8 mouse cellular contexts compared by ENCODE assay signal in the genomic region with DNA sequence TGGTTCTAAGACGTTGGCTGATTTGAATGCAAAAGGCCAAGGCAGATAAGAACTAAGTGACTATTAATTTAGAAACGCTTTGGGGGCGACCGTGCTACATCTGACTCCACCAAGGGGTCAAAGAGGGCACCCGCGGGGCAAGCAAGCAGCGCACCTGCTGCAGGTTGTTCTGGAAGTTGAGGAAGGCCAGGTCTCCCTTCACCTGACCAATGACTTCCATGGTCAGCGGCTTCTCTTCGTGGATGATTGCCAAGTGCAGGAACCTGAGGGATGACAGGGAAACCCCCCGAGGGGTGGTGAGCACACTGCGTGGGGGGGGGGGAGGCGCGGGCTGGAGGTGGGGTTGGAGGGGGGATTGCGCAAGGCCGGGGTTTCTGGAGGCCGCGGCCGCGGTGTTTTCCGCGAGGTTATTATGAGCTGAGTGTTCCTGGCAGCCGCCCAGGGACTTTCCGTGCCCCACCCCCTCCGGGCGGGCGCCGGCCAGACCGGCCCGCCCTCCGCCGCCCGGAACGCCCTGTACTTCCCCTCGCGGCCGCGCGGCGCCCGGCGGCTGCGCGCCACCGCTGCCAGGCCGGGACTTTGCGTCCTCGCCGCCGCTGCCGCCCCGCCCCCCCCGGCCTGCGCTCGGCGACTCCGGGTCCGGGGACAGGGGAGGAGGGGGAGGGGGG. TPM values are rescaled to one million over a fixed set of nuclear protein-coding genes. Genes with fewer than 3 reads are reported as not detected.
DNase-seq lines count a peak whose midpoint lies in the region; ATAC-seq and TF ChIP-seq lines count a peak whose summit lies in the region.

No protein-coding gene starts in this region.

- WGBS in bone marrow, adult 2 months, result 1% methylated on average over 52 of the region's 57 CpGs
- WGBS in embryonic facial prominence, embryonic 14.5 days, result 6% methylated on average over 10 of the region's 57 CpGs
- WGBS in limb, embryonic 14.5 days, result 2% methylated on average over 35 of the region's 57 CpGs
- 2% methylated on average over 22 of the region's 57 CpGs for WGBS in midbrain, embryonic 16.5 days
- WGBS in spleen, adult 2 months, result 2% methylated on average over 35 of the region's 57 CpGs

- peak overlapping the region; percentile 63 for H3K4me2 ChIP-seq in embryonic facial prominence, embryonic 14.5 days (ENCODE audit: low read depth, low read length)
- H3K4me2 ChIP-seq in limb, embryonic 14.5 days (replicated peaks; ENCODE audit: low read depth, low read length, severe bottlenecking), result peak overlapping the region; percentile 92
- H3K4me2 ChIP-seq in midbrain, embryonic 16.5 days (ENCODE audit: low read length), result peak overlapping the region; percentile 89

- 0 out of 2 replicates have a peak, but pooled peaks have one; percentile 11 for TF ChIP-seq POLR2A in bone marrow, adult 2 months (IDR thresholded peaks at IDR 0.05; ENCODE audit: borderline replicate concordance, control insufficient read depth, low read depth, low read length)
- no peak for TF ChIP-seq POLR2A in limb, embryonic 14.5 days (IDR thresholded peaks at IDR 0.05; ENCODE audit: borderline replicate concordance, extremely low read depth, insufficient read depth, insufficient read length)
- no peak for TF ChIP-seq POLR2A in spleen, adult 2 months (IDR thresholded peaks at IDR 0.05; ENCODE audit: low read depth, low read length)

- H3K4me3 ChIP-seq in bone marrow, adult 2 months (replicated peaks; ENCODE audit: control insufficient read depth, low read depth, low read length), result peak overlapping the region; percentile 98
- peak overlapping the region; percentile 91 for H3K4me3 ChIP-seq in embryonic facial prominence, embryonic 14.5 days (ENCODE audit: low read depth, low read length)
- H3K4me3 ChIP-seq in limb, embryonic 14.5 days (replicated peaks; ENCODE audit: low read length), result peak overlapping the region; percentile 85
- H3K4me3 ChIP-seq in midbrain, embryonic 16.5 days (ENCODE audit: low read depth, low read length), result peak overlapping the region; percentile 88
- peak overlapping the region; percentile 92 for H3K4me3 ChIP-seq in spleen, adult 2 months (ENCODE audit: extremely low read depth, insufficient read depth, insufficient read length)

- peak; percentile 88 for ATAC-seq in embryonic facial prominence, embryonic 14.5 days (ENCODE audit: low read depth)
- ATAC-seq in limb, embryonic 14.5 days (ENCODE audit: low FRiP score, low read depth), result peak; percentile 86
- peak; percentile 86 for ATAC-seq in midbrain, embryonic 16.5 days

- H3K27me3 ChIP-seq in embryonic facial prominence, embryonic 14.5 days (replicated peaks; ENCODE audit: control insufficient read depth, insufficient read depth, low read length), result no peaks in the 10 kb centered on the region
- no peaks in the 10 kb centered on the region for H3K27me3 ChIP-seq in limb, embryonic 14.5 days (ENCODE audit: control insufficient read depth, insufficient read depth, low read length)
- no peaks in the 10 kb centered on the region for H3K27me3 ChIP-seq in midbrain, embryonic 16.5 days (ENCODE audit: control insufficient read depth, insufficient read depth, low read depth, low read length)
- no peaks in the 10 kb centered on the region for H3K27me3 ChIP-seq in spleen, adult 2 months (ENCODE audit: control insufficient read depth, insufficient read depth, low read length)

- H3K27ac ChIP-seq in bone marrow, adult 2 months (ENCODE audit: control insufficient read depth, insufficient read depth, low read depth, low read length, poor library complexity), result peak overlapping the region; percentile 100
- peak overlapping the region; percentile 100 for H3K27ac ChIP-seq in embryonic facial prominence, embryonic 14.5 days (replicated peaks; ENCODE audit: low read depth, low read length)
- H3K27ac ChIP-seq in limb, embryonic 14.5 days (replicated peaks; ENCODE audit: low read depth, low read length), result peak overlapping the region; percentile 100
- H3K27ac ChIP-seq in midbrain, embryonic 16.5 days (ENCODE audit: low read length), result peak overlapping the region; percentile 97
- peak overlapping the region; percentile 99 for H3K27ac ChIP-seq in spleen, adult 2 months (ENCODE audit: insufficient read depth, low read length)

- H3K36me3 ChIP-seq in embryonic facial prominence, embryonic 14.5 days (ENCODE audit: control insufficient read depth, insufficient read depth, low read length), result peaks cover 45% of the 10 kb centered on the region
- H3K36me3 ChIP-seq in limb, embryonic 14.5 days (ENCODE audit: control insufficient read depth, insufficient read depth, low read length), result peaks cover 48% of the 10 kb centered on the region
- H3K36me3 ChIP-seq in midbrain, embryonic 16.5 days (ENCODE audit: control insufficient read depth, insufficient read depth, low read length), result peaks cover 10% of the 10 kb centered on the region; the same call in 1 of the 2 replicates
- H3K36me3 ChIP-seq in spleen, adult 2 months (ENCODE audit: control insufficient read depth, insufficient read depth, low read length), result peaks cover 33% of the 10 kb centered on the region

- peak overlapping the region; percentile 98 for H3K9ac ChIP-seq in embryonic facial prominence, embryonic 14.5 days (ENCODE audit: low read depth, low read length)
- peak overlapping the region; percentile 99 for H3K9ac ChIP-seq in limb, embryonic 14.5 days (ENCODE audit: low read depth, low read length, severe bottlenecking)
- H3K9ac ChIP-seq in midbrain, embryonic 16.5 days (ENCODE audit: low read depth, low read length), result peak overlapping the region; percentile 96

- peaks cover 12% of the 10 kb centered on the region; the same call in 1 of the 2 replicates for H3K4me1 ChIP-seq in bone marrow, adult 2 months (ENCODE audit: control insufficient read depth, insufficient read depth, low read length)
- H3K4me1 ChIP-seq in embryonic facial prominence, embryonic 14.5 days (ENCODE audit: control insufficient read depth, insufficient read depth, low read length), result peaks cover 23% of the 10 kb centered on the region
- peaks cover 40% of the 10 kb centered on the region for H3K4me1 ChIP-seq in limb, embryonic 14.5 days (ENCODE audit: control insufficient read depth, insufficient read depth, low read length)
- H3K4me1 ChIP-seq in midbrain, embryonic 16.5 days (ENCODE audit: control insufficient read depth, insufficient read depth, low read length), result peaks cover 17% of the 10 kb centered on the region
- peaks cover 28% of the 10 kb centered on the region; the same call in 1 of the 2 replicates for H3K4me1 ChIP-seq in spleen, adult 2 months (ENCODE audit: control insufficient read depth, insufficient read depth, insufficient read length)

- H3K9me3 ChIP-seq in embryonic facial prominence, embryonic 14.5 days (ENCODE audit: control insufficient read depth, low read length), result no peaks in the 10 kb centered on the region
- H3K9me3 ChIP-seq in limb, embryonic 14.5 days (ENCODE audit: control insufficient read depth, low read length), result no peaks in the 10 kb centered on the region
- no peaks in the 10 kb centered on the region for H3K9me3 ChIP-seq in midbrain, embryonic 16.5 days (replicated peaks; ENCODE audit: control insufficient read depth, low read length, poor library complexity, severe bottlenecking)

- DNase-seq in 416B (ENCODE audit: low read depth), result peak; percentile 92
- DNase-seq in embryonic facial prominence, embryonic 14.5 days (ENCODE audit: low spot score), result peak; percentile 95
- peak; percentile 96 for DNase-seq in heart, adult 8-10 months (ENCODE audit: low spot score)
- peak; percentile 98 for DNase-seq in kidney, adult 9 months
- DNase-seq in limb, embryonic 14.5 days (ENCODE audit: low spot score), result peak; percentile 94
- peak; percentile 87 to 98 for DNase-seq in spleen, adult 2 months (ENCODE audit: low read depth in 1 of 2, low spot score in 2 of 2)

- TF ChIP-seq CTCF in bone marrow, adult 2 months (IDR thresholded peaks at IDR 0.05; ENCODE audit: control insufficient read depth, insufficient read depth, low read length), result no peak
- no peak for TF ChIP-seq CTCF in spleen, adult 2 months (IDR thresholded peaks at IDR 0.05; ENCODE audit: extremely low read depth, insufficient read depth, insufficient read length, insufficient replicate concordance)

RNA-seq across cellular contexts. Expression of a gene that starts 0.8 kb away (rescaled TPM):
- 51.8 and 91.0 TPM in 2 replicates for polyA plus RNA-seq in bone marrow, adult 2 months (2011; ENCODE audit: insufficient read depth, insufficient read length, low replicate concordance, missing spikeins)
- polyA plus RNA-seq in embryonic facial prominence, embryonic 14.5 days (2014; fragmentation: Nextera tagmentation; extraction: Ambion mirVana), result 101 and 102 TPM in 2 replicates
- total RNA-seq in heart, adult 8-10 months (2022), result 10 to 100 TPM; 27.4 to 65.8 (median 39.3) TPM
- polyA plus RNA-seq in limb, embryonic 14.5 days (2012; rRNA removed), result 76.0 and 110 TPM in 2 replicates
- polyA plus RNA-seq in limb, embryonic 14.5 days (2014; fragmentation: Nextera tagmentation; extraction: Ambion mirVana), result 111 and 123 TPM in 2 replicates
- 55.2 and 64.3 TPM in 2 replicates for polyA plus RNA-seq in midbrain, embryonic 16.5 days (2015; fragmentation: Nextera tagmentation; extraction: Ambion mirVana)
- polyA plus RNA-seq in spleen, adult 2 months (2012; rRNA removed), result 287 and 388 TPM in 2 replicates

Comparison
In these comparisons a context has a peak if more than half of its experiments do, and no peak if none do; other contexts are left out.
1. Peak in every context shown above with its lines: DNase-seq, ATAC-seq, H3K4me3 ChIP-seq and H3K27ac ChIP-seq.